Comparison of ENCODE assay signal across 38 mouse cellular contexts in genomic region chr11:58849731-58850130, GRCm38 (mm10). TPM values are rescaled to one million over a fixed set of nuclear protein-coding genes. Genes with fewer than 3 reads are reported as not detected.
"Had no signal": no experiment of that assay in that cellular context is flagged by ENCODE, and none has a peak within 500 bp of the region (broad histone marks: within the 10 kb centered on the region; RNA-seq: fewer than 3 reads in every experiment).

No protein-coding gene starts in this region.

- H3K27me3 ChIP-seq: heart, embryonic 13.5 days; heart, embryonic 15.5 days; hindbrain, embryonic 12.5 days; limb, embryonic 13.5 days; limb, embryonic 15.5 days had no signal

- H3K9me3 ChIP-seq: heart, embryonic 13.5 days; heart, embryonic 15.5 days; hindbrain, embryonic 10.5 days; hindbrain, embryonic 12.5 days; limb, embryonic 13.5 days; limb, embryonic 15.5 days; liver, embryonic 12.5 days had no signal

- H3K27ac ChIP-seq: gastrocnemius, adult 2 months; heart, embryonic 13.5 days; heart, embryonic 15.5 days; hindbrain, embryonic 10.5 days; hindbrain, embryonic 12.5 days; hindbrain, embryonic 14.5 days; layer of hippocampus, adult 2 months; left cerebral cortex, adult 2 months; limb, embryonic 13.5 days; limb, embryonic 15.5 days; liver, embryonic 12.5 days; liver, embryonic 14.5 days had no signal

- H3K4me2 ChIP-seq: heart, embryonic 11.5 days; heart, embryonic 13.5 days; heart, embryonic 15.5 days; hindbrain, embryonic 12.5 days; hindbrain, embryonic 14.5 days; limb, embryonic 13.5 days; limb, embryonic 15.5 days; liver, embryonic 12.5 days had no signal

- DNase-seq: gastrocnemius, adult 2 months; gastrocnemius, postnatal 10 days; gastrocnemius, postnatal 25 days; heart, adult 18-20 months; heart, postnatal 14 days; heart, postnatal 4 days; kidney, adult 11 months; kidney, adult 8-10 months; kidney, postnatal 10 days; kidney, postnatal 25 days; kidney, postnatal 4 days had no signal

- H3K9ac ChIP-seq: heart, embryonic 13.5 days; heart, embryonic 15.5 days; hindbrain, embryonic 12.5 days; hindbrain, embryonic 14.5 days; limb, embryonic 13.5 days; limb, embryonic 15.5 days; liver, embryonic 12.5 days; liver, embryonic 14.5 days had no signal

- ATAC-seq: hindbrain, embryonic 16.5 days; inflammation-experienced regulatory T-cells, adult 6 months; intestine, embryonic 16.5 days; liver, embryonic 12.5 days had no signal

- H3K4me3 ChIP-seq: gastrocnemius, adult 2 months; heart, embryonic 13.5 days; heart, embryonic 15.5 days; hindbrain, embryonic 10.5 days; hindbrain, embryonic 12.5 days; layer of hippocampus, adult 2 months; left cerebral cortex, adult 2 months; limb, embryonic 13.5 days; limb, embryonic 15.5 days; liver, embryonic 12.5 days had no signal

RNA-seq across cellular contexts. Expression of gene Olfr311, which starts 10.7 kb away (rescaled TPM):
- total RNA-seq: gastrocnemius, adult 2 months; gastrocnemius, postnatal 10 days; gastrocnemius, postnatal 25 days; gastrocnemius, postnatal 4 days; granulocyte monocyte progenitor cell, adult 5-6 weeks; heart, adult 18-20 months; heart, adult 8-10 months; heart, postnatal 14 days; heart, postnatal 4 days; layer of hippocampus, adult 2 months; layer of hippocampus, postnatal 10 days; layer of hippocampus, postnatal 25 days; left cerebral cortex, postnatal 14 days; left cerebral cortex, postnatal 36 days; liver, adult 2 months had no signal
- polyA plus RNA-seq: heart, postnatal 0 days; hindbrain, embryonic 10.5 days; hindbrain, embryonic 12.5 days; hindbrain, embryonic 14.5 days; hindbrain, embryonic 16.5 days; inflammation-experienced regulatory T-cells, adult 6 months; intestine, embryonic 16.5 days; kidney, embryonic 14.5 days; kidney, embryonic 16.5 days; limb, embryonic 11.5 days; limb, embryonic 13.5 days; limb, embryonic 15.5 days; liver, adult 2 months; liver, embryonic 12.5 days; liver, embryonic 14.5 days had no signal

RNA-seq across cellular contexts. Expression of gene Olfr312, which starts 20.7 kb away (rescaled TPM):
- total RNA-seq: gastrocnemius, adult 2 months; gastrocnemius, postnatal 10 days; gastrocnemius, postnatal 25 days; gastrocnemius, postnatal 4 days; granulocyte monocyte progenitor cell, adult 5-6 weeks; heart, adult 18-20 months; heart, adult 8-10 months; heart, postnatal 14 days; heart, postnatal 4 days; layer of hippocampus, adult 2 months; layer of hippocampus, postnatal 10 days; layer of hippocampus, postnatal 25 days; left cerebral cortex, postnatal 14 days; left cerebral cortex, postnatal 36 days; liver, adult 2 months had no signal
- polyA plus RNA-seq: heart, embryonic 11.5 days; hindbrain, embryonic 10.5 days; hindbrain, embryonic 12.5 days; hindbrain, embryonic 14.5 days; hindbrain, embryonic 16.5 days; intestine, embryonic 16.5 days; kidney, embryonic 14.5 days; kidney, embryonic 16.5 days; limb, embryonic 11.5 days; limb, embryonic 13.5 days; limb, embryonic 15.5 days; liver, adult 2 months; liver, embryonic 12.5 days; liver, embryonic 14.5 days had no signal

RNA-seq across cellular contexts. Expression of gene Olfr313, which starts 34.9 kb away (rescaled TPM):
- total RNA-seq: gastrocnemius, adult 2 months; gastrocnemius, postnatal 10 days; gastrocnemius, postnatal 25 days; gastrocnemius, postnatal 4 days; granulocyte monocyte progenitor cell, adult 5-6 weeks; heart, adult 18-20 months; heart, adult 8-10 months; heart, postnatal 14 days; heart, postnatal 4 days; layer of hippocampus, adult 2 months; layer of hippocampus, postnatal 10 days; layer of hippocampus, postnatal 25 days; left cerebral cortex, adult 2 months; left cerebral cortex, postnatal 14 days; left cerebral cortex, postnatal 36 days; liver, adult 2 months had no signal
- polyA plus RNA-seq: heart, embryonic 11.5 days; heart, embryonic 15.5 days; hindbrain, embryonic 10.5 days; hindbrain, embryonic 12.5 days; hindbrain, embryonic 14.5 days; hindbrain, embryonic 16.5 days; inflammation-experienced regulatory T-cells, adult 6 months; intestine, embryonic 16.5 days; kidney, embryonic 14.5 days; kidney, embryonic 16.5 days; limb, embryonic 11.5 days; limb, embryonic 13.5 days; limb, embryonic 15.5 days; liver, adult 2 months; liver, embryonic 12.5 days; liver, embryonic 14.5 days had no signal
